Mouse (Mus musculus): ENCODE data around the gene Misp.

DNA sequence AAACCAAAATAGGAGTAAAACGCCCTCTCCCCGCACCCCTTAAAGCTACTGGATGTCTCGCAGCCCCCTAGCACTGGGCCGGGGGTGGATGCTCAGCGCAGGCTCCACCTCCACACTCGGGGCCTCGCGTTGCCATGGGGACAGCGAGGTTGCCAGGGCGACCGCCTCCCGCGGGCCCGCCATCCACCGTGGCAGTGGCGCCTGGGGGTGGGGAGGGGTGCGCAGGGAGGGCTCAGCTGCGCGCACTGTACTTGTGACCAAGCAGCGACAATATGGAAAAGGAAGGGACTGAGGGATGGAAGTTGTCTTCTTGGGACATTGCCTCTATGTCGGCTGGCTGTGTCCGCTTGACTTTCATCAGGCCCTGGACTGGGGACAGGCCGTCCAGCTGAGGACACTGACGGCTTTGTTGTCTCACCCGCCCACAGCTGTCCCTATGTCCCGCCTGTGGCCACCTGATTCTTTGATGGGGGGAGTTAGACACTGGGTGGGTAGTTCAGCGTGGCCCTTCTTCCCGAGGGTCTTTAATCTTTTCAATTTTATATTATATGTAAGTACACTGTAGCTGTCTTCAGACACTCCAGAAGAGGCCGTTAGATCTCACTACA, 17.0 kb upstream of the Misp start:
- TF ChIP-seq CTCF (IDR thresholded peaks at IDR 0.05; ENCODE audit: borderline replicate concordance, insufficient read depth, low read depth, low read length): no peak
- TF ChIP-seq POLR2A (IDR thresholded peaks at IDR 0.05; ENCODE audit: borderline replicate concordance, insufficient read depth, low read length): no peak

All from cerebellum, adult 2 months (tissue).